Mouse (Mus musculus) intestine, embryonic 16.5 days (tissue): ENCODE results near the gene P4ha2. TPM values are rescaled to one million over a fixed set of nuclear protein-coding genes. Genes with fewer than 3 reads are reported as not detected.

ENCODE experiments used
- ATAC-seq: fragments of 200-750 bp; cut with Nextera tagmentation; 2 replicates; pipeline ENCODE4 v1.8.0; 2017; ENCODE audit warnings: moderate TSS enrichment, moderate library complexity
- H3K27ac ChIP-seq: fragments of 300-500 bp; sonication (generic); 2 replicates; pipeline ENCODE4 v1.5.1; 2014; ENCODE audit warnings: mild to moderate bottlenecking, low read length
- H3K27me3 ChIP-seq: fragments of 300-500 bp; sonication (generic); replicated peaks from 2 replicates; pipeline ENCODE4 v1.6.1; 2014; ENCODE audit warnings: low read length, control low read depth, mixed read lengths; ENCODE audit not compliant: control insufficient read depth, insufficient read depth
- H3K36me3 ChIP-seq: fragments of 300-500 bp; sonication (generic); 2 replicates; pipeline ENCODE4 v1.6.1; 2014; ENCODE audit warnings: low read length, control low read depth; ENCODE audit not compliant: control insufficient read depth, insufficient read depth
- H3K4me1 ChIP-seq: fragments of 300-500 bp; sonication (generic); 2 replicates; pipeline ENCODE4 v1.6.1; 2014; ENCODE audit warnings: low read length, control low read depth, mixed read lengths; ENCODE audit not compliant: control insufficient read depth, insufficient read depth
- H3K4me2 ChIP-seq: fragments of 300-500 bp; sonication (generic); 2 replicates; pipeline ENCODE4 v1.6.1; 2014; ENCODE audit warnings: low read depth, low read length, control low read depth
- H3K4me3 ChIP-seq: fragments of 300-500 bp; sonication (generic); 2 replicates; pipeline ENCODE4 v1.5.1; 2014; ENCODE audit warnings: mild to moderate bottlenecking, low read length
- H3K9ac ChIP-seq: fragments of 300-500 bp; sonication (generic); 2 replicates; pipeline ENCODE4 v1.6.1; 2014; ENCODE audit warnings: low read depth, low read length
- H3K9me3 ChIP-seq: fragments of 300-500 bp; sonication (generic); 2 replicates; pipeline ENCODE4 v1.6.1; 2016; ENCODE audit warnings: low read length, control low read depth; ENCODE audit not compliant: control insufficient read depth
- WGBS: fragments of 180-500 bp; shearing (Covaris S2); extraction: QIAGEN DNeasy Blood & Tissue Kit; methylation state at CpG from one replicate; pipeline ENCODE4 v1.1.7; 2014; 5-methylcytosine and 5-hydroxymethylcytosine counted together
- polyA plus RNA-seq: library from polyadenylated mRNA; unstranded; fragments of >200 nt; fragmentation: Nextera tagmentation; extraction: Ambion mirVana; gene quantifications from 2 replicates; pipeline ENCODE4 v1.2.1, GENCODE M21; 2015

P4ha2 gene
- polyA plus RNA-seq, 1 experiment from 2014 or later = 46.2 TPM

DNA sequence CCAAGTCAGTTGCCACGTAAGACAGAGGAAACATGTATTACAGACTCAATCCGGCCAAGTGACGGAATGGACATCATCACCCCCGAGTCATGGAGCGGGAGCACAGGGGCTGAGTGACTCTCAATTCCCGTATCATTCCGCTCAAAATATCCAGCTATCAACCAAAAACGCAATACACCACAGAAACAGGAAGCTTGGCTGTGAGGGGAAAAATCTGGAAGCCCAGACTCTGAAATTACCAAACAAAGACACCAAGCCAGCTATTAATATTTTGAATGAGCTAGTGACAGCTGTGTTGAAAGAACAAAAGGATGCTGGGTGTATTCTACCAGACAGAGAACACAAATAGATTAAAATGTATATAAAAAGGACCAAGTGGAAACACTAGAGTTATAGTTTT, 57.7 kb downstream of the P4ha2 start:
- WGBS = 76% methylated on average over 8 of the region's 8 CpGs
- ATAC-seq = no peak

DNA sequence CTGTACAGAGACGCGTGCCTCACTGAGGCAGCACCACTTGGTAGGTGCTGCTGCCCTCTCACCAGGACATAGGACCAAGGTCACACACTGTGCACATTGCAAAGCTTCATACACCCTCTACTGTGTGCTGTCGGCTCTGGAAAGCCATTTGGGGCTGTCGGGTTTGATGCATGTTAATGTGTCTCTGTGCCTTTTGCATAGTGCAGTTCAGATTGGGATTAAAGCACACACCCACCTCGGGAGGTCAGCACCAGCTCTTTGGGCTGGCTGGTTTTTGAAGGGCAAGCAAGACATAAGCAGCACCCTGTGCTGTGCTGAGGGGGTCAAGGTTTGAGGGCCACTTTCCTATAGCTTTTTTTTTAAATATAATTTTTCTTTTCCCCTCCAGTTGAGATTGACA, 60.5 kb downstream of the P4ha2 start:
- Histone ChIP-seq H3K27me3 (no peaks in the 10 kb centered on the region), H3K4me2 (no peak overlapping the region), H3K27ac (no peak overlapping the region), H3K4me1 (peaks cover 4% of the 10 kb centered on the region; the same call in 1 of the 2 replicates), H3K9ac (no peak overlapping the region), H3K9me3 (no peaks in the 10 kb centered on the region), H3K4me3 (no peak overlapping the region), H3K36me3 (no peaks in the 10 kb centered on the region)
- ATAC-seq = no peak
- 83% methylated on average over 5 of the region's 5 CpGs for WGBS

More for the DNA sequence above, 57.7 kb downstream of the P4ha2 start:
- no peak overlapping the region for H3K4me3 ChIP-seq
- no peak overlapping the region for H3K4me2 ChIP-seq
- H3K9ac ChIP-seq = no peak overlapping the region
- no peaks in the 10 kb centered on the region for H3K4me1 ChIP-seq
- H3K36me3 ChIP-seq = no peaks in the 10 kb centered on the region
- H3K27ac ChIP-seq = no peak overlapping the region
- no peaks in the 10 kb centered on the region for H3K9me3 ChIP-seq
- no peaks in the 10 kb centered on the region for H3K27me3 ChIP-seq

- no peak overlapping the region for H3K4me3 ChIP-seq
- H3K9ac ChIP-seq = no peak overlapping the region
- 71% methylated on average over 2 of the region's 2 CpGs for WGBS
- no peak for ATAC-seq
- no peak overlapping the region for H3K4me2 ChIP-seq
- peaks cover 4% of the 10 kb centered on the region; the same call in 1 of the 2 replicates for H3K4me1 ChIP-seq
- H3K9me3 ChIP-seq = no peaks in the 10 kb centered on the region
- no peaks in the 10 kb centered on the region for H3K27me3 ChIP-seq
- no peak overlapping the region for H3K27ac ChIP-seq
- no peaks in the 10 kb centered on the region for H3K36me3 ChIP-seq
Observed at GRCm38 (mm10) chr11:54160920-54161319, 61.0 kb downstream of the P4ha2 start.

DNA sequence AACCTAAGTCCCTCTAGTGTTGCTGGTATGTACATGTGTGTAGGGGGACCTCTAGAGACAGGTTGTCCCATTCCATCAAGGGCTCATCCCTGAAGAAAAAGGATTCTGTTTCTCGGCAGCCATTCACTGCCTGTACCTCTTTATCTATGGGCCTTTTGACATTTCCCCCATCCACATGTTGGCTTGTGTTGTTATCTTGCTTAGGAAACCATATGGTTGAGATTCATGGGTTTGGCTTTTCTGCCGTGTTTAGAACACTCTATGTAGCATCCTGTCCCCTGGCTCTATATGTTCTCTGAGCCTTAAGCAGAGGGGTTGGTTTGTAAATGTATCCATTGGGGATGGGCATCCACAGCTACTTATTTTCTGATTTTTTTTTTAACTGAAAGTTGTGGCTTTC, 61.6 kb downstream of the P4ha2 start:
- 82% methylated on average over 2 of the region's 2 CpGs for WGBS
- ATAC-seq = no peak
- Histone ChIP-seq H3K4me3 (no peak overlapping the region), H3K9ac (no peak overlapping the region), H3K4me1 (peaks cover 4% of the 10 kb centered on the region; the same call in 1 of the 2 replicates), H3K9me3 (no peaks in the 10 kb centered on the region), H3K36me3 (no peaks in the 10 kb centered on the region), H3K27ac (no peak overlapping the region), H3K27me3 (no peaks in the 10 kb centered on the region), H3K4me2 (no peak overlapping the region)

- no peaks in the 10 kb centered on the region for H3K36me3 ChIP-seq
- no peak for ATAC-seq
- no peaks in the 10 kb centered on the region for H3K27me3 ChIP-seq
- H3K9me3 ChIP-seq = no peaks in the 10 kb centered on the region
- no peak overlapping the region for H3K4me2 ChIP-seq
- H3K9ac ChIP-seq = no peak overlapping the region
- H3K27ac ChIP-seq = no peak overlapping the region
- H3K4me1 ChIP-seq = peaks cover 4% of the 10 kb centered on the region; the same call in 1 of the 2 replicates
- WGBS = 16% methylated on average over 1 of the region's 1 CpGs
- no peak overlapping the region for H3K4me3 ChIP-seq
Observed at GRCm38 (mm10) chr11:54162968-54163367, 63.1 kb downstream of the P4ha2 start.

- 55% methylated on average over 3 of the region's 3 CpGs for WGBS
- no peaks in the 10 kb centered on the region for H3K36me3 ChIP-seq
- no peak overlapping the region for H3K4me2 ChIP-seq
- ATAC-seq = no peak
- H3K4me3 ChIP-seq = no peak overlapping the region
- no peaks in the 10 kb centered on the region for H3K4me1 ChIP-seq
- no peaks in the 10 kb centered on the region for H3K27me3 ChIP-seq
- no peak overlapping the region for H3K27ac ChIP-seq
- no peaks in the 10 kb centered on the region for H3K9me3 ChIP-seq
- H3K9ac ChIP-seq = no peak overlapping the region
Observed at GRCm38 (mm10) chr11:54169432-54170295, 69.8 kb downstream of the P4ha2 start.

DNA sequence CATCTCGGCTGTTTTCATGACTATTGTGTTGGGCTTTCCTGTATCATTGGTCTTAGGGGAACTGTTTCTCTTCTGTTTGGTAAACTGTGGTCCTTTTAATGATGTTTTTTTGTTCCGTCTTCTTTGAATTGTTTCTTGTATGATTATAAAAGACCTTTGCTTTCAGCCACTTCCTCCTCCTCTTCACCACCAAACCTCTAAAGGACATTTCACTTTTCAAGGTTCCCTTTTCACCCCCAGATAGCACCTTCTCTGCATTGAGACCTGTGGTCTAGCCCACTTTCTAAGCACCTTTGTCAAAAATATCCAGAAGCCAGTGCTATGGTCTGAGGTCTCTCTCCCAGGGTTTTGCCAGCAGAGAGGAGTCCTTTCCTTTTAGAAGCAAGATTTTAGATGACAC, 71.3 kb downstream of the P4ha2 start:
- Histone ChIP-seq H3K9me3 (no peaks in the 10 kb centered on the region), H3K27me3 (no peaks in the 10 kb centered on the region), H3K9ac (no peak overlapping the region), H3K4me3 (no peak overlapping the region), H3K4me2 (no peak overlapping the region), H3K27ac (no peak overlapping the region), H3K36me3 (no peaks in the 10 kb centered on the region), H3K4me1 (no peaks in the 10 kb centered on the region)
- WGBS = 77% methylated on average over 2 of the region's 2 CpGs
- no peak for ATAC-seq

- no peaks in the 10 kb centered on the region for H3K27me3 ChIP-seq
- H3K27ac ChIP-seq = no peak overlapping the region
- no peaks in the 10 kb centered on the region for H3K4me1 ChIP-seq
- no peaks in the 10 kb centered on the region for H3K36me3 ChIP-seq
- no peak overlapping the region for H3K4me2 ChIP-seq
- H3K4me3 ChIP-seq = no peak overlapping the region
- no peak for ATAC-seq
- H3K9ac ChIP-seq = no peak overlapping the region
- 93% methylated on average over 4 of the region's 4 CpGs for WGBS
- no peaks in the 10 kb centered on the region for H3K9me3 ChIP-seq
Observed at GRCm38 (mm10) chr11:54174226-54174625, 74.3 kb downstream of the P4ha2 start.

DNA sequence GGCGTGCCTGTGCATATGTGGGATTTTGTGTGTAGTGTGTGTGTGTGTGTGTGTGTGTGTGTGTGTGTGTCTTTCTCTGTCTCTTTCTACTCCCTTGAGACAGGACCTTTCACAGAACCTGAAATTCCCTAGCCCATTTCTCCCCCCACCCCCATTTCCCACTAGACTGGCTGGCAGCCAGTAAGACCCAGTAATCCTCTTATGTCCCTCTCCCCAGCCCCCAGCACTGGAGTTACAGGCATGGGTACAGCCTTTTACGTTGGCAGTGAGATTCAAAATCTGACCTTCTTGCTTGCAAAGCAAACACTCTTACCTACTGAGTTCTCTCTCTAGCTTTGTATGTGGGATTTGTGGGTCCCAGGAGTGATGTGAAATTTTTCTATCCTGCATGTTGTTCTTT, 75.0 kb downstream of the P4ha2 start:
- H3K4me2 ChIP-seq = no peak overlapping the region
- no peak for ATAC-seq
- H3K9ac ChIP-seq = no peak overlapping the region

More for the DNA sequence above, 75.0 kb downstream of the P4ha2 start:
- Histone ChIP-seq H3K36me3 (no peaks in the 10 kb centered on the region), H3K4me1 (no peaks in the 10 kb centered on the region), H3K9me3 (no peaks in the 10 kb centered on the region), H3K27ac (no peak overlapping the region), H3K4me3 (no peak overlapping the region), H3K27me3 (no peaks in the 10 kb centered on the region)
- WGBS = 61% methylated on average over 2 of the region's 2 CpGs
